Mouse (Mus musculus) CH12.LX (cell line): ENCODE results near the gene Ppp2r5c. TPM values are rescaled to one million over a fixed set of nuclear protein-coding genes. Genes with fewer than 3 reads are reported as not detected.

ENCODE experiments used
- DNase-seq: peaks from one replicate; pipeline ENCODE4 v3.0.0-alpha.2; 2013; ENCODE audit errors: extremely low read depth
- H3K27ac ChIP-seq: 2 replicates; pipeline ENCODE4 v1.5.1; 2012; ENCODE audit warnings: low read depth, mild to moderate bottlenecking, control low read depth, moderate library complexity; ENCODE audit not compliant: insufficient read depth
- H3K27me3 ChIP-seq: replicated peaks from 2 replicates; pipeline ENCODE3; 2012; ENCODE audit warnings: inconsistent platforms
- H3K36me3 ChIP-seq, 2 experiments: replicated peaks in 1 of 2; 2 replicates each; pipeline versions ENCODE3 to v1.6.1; 2012; ENCODE audit warnings: inconsistent platforms in 1 of 2, low read length in 1 of 2, mild to moderate bottlenecking in 1 of 2, mixed read lengths in 1 of 2, moderate library complexity in 1 of 2; ENCODE audit not compliant: control insufficient read depth in 1 of 2, insufficient read depth in 1 of 2
- H3K4me1 ChIP-seq, 2 experiments: 2 replicates each; pipeline ENCODE4 v1.6.1; 2012; ENCODE audit warnings: inconsistent platforms in 1 of 2, moderate library complexity in 1 of 2; ENCODE audit not compliant: insufficient read depth in 2 of 2, control insufficient read depth in 1 of 2
- H3K4me2 ChIP-seq: 2 replicates; pipeline ENCODE4 v1.6.1; 2012; ENCODE audit warnings: low read depth, mild to moderate bottlenecking, control low read depth; ENCODE audit not compliant: poor library complexity, insufficient read depth, severe bottlenecking
- H3K4me3 ChIP-seq, 3 experiments: fragments of 150-350 bp in 1 of 3; sonication (generic) in 1 of 3; replicated peaks in 1 of 3; 2 replicates each; pipeline versions ENCODE3 to v1.5.1; 2011 to 2012; ENCODE audit warnings: low read depth in 2 of 3, low read length in 2 of 3, mild to moderate bottlenecking in 2 of 3, moderate library complexity in 2 of 3, control low read depth in 1 of 3, improper control_type of control experiment in 1 of 3, inconsistent platforms in 1 of 3, mixed read lengths in 1 of 3; ENCODE audit not compliant: poor library complexity in 1 of 3
- H3K79me2 ChIP-seq: replicated peaks from 2 replicates; pipeline ENCODE4 v1.6.1; 2012; ENCODE audit warnings: mild to moderate bottlenecking, moderate library complexity; ENCODE audit not compliant: control insufficient read depth, poor library complexity, insufficient read depth, severe bottlenecking; ENCODE audit errors: extremely low read depth
- H3K9ac ChIP-seq: 2 replicates; pipeline ENCODE4 v1.6.1; 2012; ENCODE audit warnings: low read depth, mild to moderate bottlenecking, control low read depth, moderate library complexity; ENCODE audit not compliant: insufficient read depth
- H3K9me3 ChIP-seq: replicated peaks from 2 replicates; pipeline ENCODE3; 2012; ENCODE audit warnings: low read length, inconsistent platforms, mixed read lengths
- BHLHE40 ChIP-seq: IDR thresholded peaks from 2 replicates; pipeline ENCODE4 v1.6.1; 2011; ENCODE audit warnings: mild to moderate bottlenecking, low read depth, low read length, improper control_type of control experiment
- CTCF ChIP-seq, 2 experiments: IDR thresholded peaks in 1 of 2; conservative IDR thresholded peaks in 1 of 2; 2 replicates each; pipeline ENCODE4 v1.5.1; 2011 to 2012; ENCODE audit warnings: low read depth in 2 of 2, low read length in 2 of 2, improper control_type of control experiment in 1 of 2, inconsistent platforms in 1 of 2, mild to moderate bottlenecking in 1 of 2, moderate library complexity in 1 of 2
- E2F4 ChIP-seq: IDR thresholded peaks from 2 replicates; pipeline ENCODE4 v1.6.1; 2011; ENCODE audit warnings: low read depth, low read length, improper control_type of control experiment; ENCODE audit not compliant: insufficient replicate concordance
- ELF1 ChIP-seq: IDR thresholded peaks from 2 replicates; pipeline ENCODE4 v1.6.1; 2014; ENCODE audit warnings: low read depth, mild to moderate bottlenecking, inconsistent platforms, low read length, improper control_type of control experiment
- EP300 ChIP-seq: IDR thresholded peaks from 2 replicates; pipeline ENCODE4 v1.6.1; 2011; ENCODE audit warnings: low read length, improper control_type of control experiment
- ETS1 ChIP-seq: conservative IDR thresholded peaks from 2 replicates; pipeline ENCODE4 v1.6.1; 2012; ENCODE audit warnings: low read depth, mild to moderate bottlenecking, inconsistent platforms, low read length, improper control_type of control experiment, moderate library complexity
- GABPA ChIP-seq: IDR thresholded peaks from 2 replicates; pipeline ENCODE4 v1.6.1; 2012; ENCODE audit warnings: low read depth, low read length, improper control_type of control experiment, inconsistent platforms; ENCODE audit not compliant: insufficient replicate concordance
- IRF4 ChIP-seq: IDR thresholded peaks from 2 replicates; pipeline ENCODE4 v1.6.1; 2014; ENCODE audit warnings: low read depth, mild to moderate bottlenecking, inconsistent platforms, low read length, improper control_type of control experiment
- JUN ChIP-seq: IDR thresholded peaks from 2 replicates; pipeline ENCODE4 v1.6.1; 2011; ENCODE audit warnings: low read depth, mild to moderate bottlenecking, low read length, improper control_type of control experiment, moderate library complexity; ENCODE audit not compliant: insufficient read depth
- JUND ChIP-seq: conservative IDR thresholded peaks from 2 replicates; pipeline ENCODE4 v1.6.1; 2011; ENCODE audit warnings: low read depth, low read length, improper control_type of control experiment
- KAT2A ChIP-seq: IDR thresholded peaks from 2 replicates; pipeline ENCODE4 v1.6.1; 2012; ENCODE audit warnings: low read length, improper control_type of control experiment, inconsistent platforms; ENCODE audit not compliant: insufficient replicate concordance
- MAFK ChIP-seq: IDR thresholded peaks from 2 replicates; pipeline ENCODE4 v1.6.1; 2011; ENCODE audit warnings: low read length, improper control_type of control experiment; ENCODE audit not compliant: insufficient replicate concordance
- MAX ChIP-seq: IDR thresholded peaks from 2 replicates; pipeline ENCODE4 v1.6.1; 2011; ENCODE audit warnings: low read length, improper control_type of control experiment
- MAZ ChIP-seq: IDR thresholded peaks from 2 replicates; pipeline ENCODE4 v1.6.1; 2012; ENCODE audit warnings: low read depth, mild to moderate bottlenecking, inconsistent platforms, low read length, improper control_type of control experiment, moderate library complexity
- MEF2A ChIP-seq: IDR thresholded peaks from 2 replicates; pipeline ENCODE4 v1.6.1; 2014; ENCODE audit warnings: low read depth, mild to moderate bottlenecking, inconsistent platforms, low read length, improper control_type of control experiment, borderline replicate concordance
- MYC ChIP-seq: IDR thresholded peaks from 2 replicates; pipeline ENCODE4 v1.6.1; 2011; ENCODE audit warnings: low read depth, mild to moderate bottlenecking, improper control_type of control experiment, low read length
- NELFE ChIP-seq: IDR thresholded peaks from 2 replicates; pipeline ENCODE4 v1.6.1; 2011; ENCODE audit warnings: low read depth, low read length, improper control_type of control experiment
- POLR2A ChIP-seq: IDR thresholded peaks from 2 replicates; pipeline ENCODE4 v1.6.1; 2011; ENCODE audit warnings: low read depth, mild to moderate bottlenecking, improper control_type of control experiment, low read length
- POLR2AphosphoS2 ChIP-seq: IDR thresholded peaks from 2 replicates; pipeline ENCODE4 v1.6.1; 2011; ENCODE audit warnings: low read depth, low read length, improper control_type of control experiment
- RAD21 ChIP-seq: IDR thresholded peaks from 2 replicates; pipeline ENCODE4 v1.6.1; 2011; ENCODE audit warnings: low read depth, mild to moderate bottlenecking, low read length, improper control_type of control experiment, moderate library complexity
- RCOR1 ChIP-seq: conservative IDR thresholded peaks from 2 replicates; pipeline ENCODE4 v1.6.1; 2012; ENCODE audit warnings: low read depth, mild to moderate bottlenecking, inconsistent platforms, low read length, improper control_type of control experiment
- SIN3A ChIP-seq: IDR thresholded peaks from 2 replicates; pipeline ENCODE4 v1.6.1; 2012; ENCODE audit warnings: low read length, improper control_type of control experiment, inconsistent platforms
- SMC3 ChIP-seq: IDR thresholded peaks from 2 replicates; pipeline ENCODE4 v1.6.1; 2011; ENCODE audit warnings: low read depth, low read length, improper control_type of control experiment
- TCF12 ChIP-seq: IDR thresholded peaks from 2 replicates; pipeline ENCODE4 v1.6.1; 2014; ENCODE audit warnings: low read depth, mild to moderate bottlenecking, inconsistent platforms, low read length, improper control_type of control experiment
- UBTF ChIP-seq: IDR thresholded peaks from 2 replicates; pipeline ENCODE4 v1.6.1; 2012; ENCODE audit warnings: low read depth, mild to moderate bottlenecking, inconsistent platforms, low read length, improper control_type of control experiment, moderate library complexity
- USF1 ChIP-seq: IDR thresholded peaks from 2 replicates; pipeline ENCODE4 v1.6.1; 2014; ENCODE audit warnings: low read depth, mild to moderate bottlenecking, inconsistent platforms, low read length, improper control_type of control experiment
- USF2 ChIP-seq: conservative IDR thresholded peaks from 2 replicates; pipeline ENCODE4 v1.6.1; 2011; ENCODE audit warnings: low read depth, low read length, improper control_type of control experiment
- ZC3H11A ChIP-seq: IDR thresholded peaks from 2 replicates; pipeline ENCODE4 v1.6.1; 2012; ENCODE audit warnings: low read depth, mild to moderate bottlenecking, inconsistent platforms, low read length, improper control_type of control experiment
- ZKSCAN1 ChIP-seq: IDR thresholded peaks from 2 replicates; pipeline ENCODE4 v1.6.1; 2012; ENCODE audit warnings: low read depth, inconsistent platforms, low read length, improper control_type of control experiment, borderline replicate concordance
- dilution Hi-C: fragments of 300-500 bp; cut with MboI; formaldehyde crosslinking; loops from 2 replicates; pipeline ENCODE4 v1.14.3; 2020; ENCODE audit warnings: low sequenced_read_pairs; ENCODE audit not compliant: extremely low pct_unique_long_range_greater_than_20kb, extremely low pct_ligation_motif_present
- in situ Hi-C: fragments of 300-500 bp; cut with MboI; formaldehyde crosslinking; loops from 3 replicates; pipeline ENCODE4 v1.14.3; 2019; ENCODE audit warnings: low sequenced_read_pairs, low pct_ligation_motif_present, low pct_unique_long_range_greater_than_20kb, mixed read lengths
- polyA plus RNA-seq: library from polyadenylated mRNA; unstranded; fragments of >175 nt; gene quantifications from 2 replicates; pipeline ENCODE4 v1.2.1, GENCODE M21; 2012; ENCODE audit warnings: low read depth; ENCODE audit not compliant: insufficient read length
- total RNA-seq, 2 experiments: library from RNA; depleted of rRNA; stranded (reverse); fragments of 300-350 nt in 1 of 2; fragments of >200 nt in 1 of 2; gene quantifications; 2 replicates each; pipeline ENCODE4 v1.2.3; 2012 to 2014

The Ppp2r5c gene
- total and polyA plus RNA-seq, 3 experiments, result 71.6 to 111 (median 97.7) TPM

GRCm38 (mm10) chr12:110503406-110504144 is 56.7 kb downstream of the Ppp2r5c start (continued):
- TF ChIP-seq ETS1 (peak; percentile 37; the same call in 1 of the 2 replicates), MAZ (no peak)
- TF ChIP-seq, all 38 proteins: peak for 12

GRCm38 (mm10) chr12:110504145-110504490 is 57.2 kb downstream of the Ppp2r5c start:
- no peak overlapping the region for H3K9ac ChIP-seq
- peaks cover 0 to 46% of the 10 kb centered on the region in 2 experiments for H3K36me3 ChIP-seq
- peaks cover 70% of the 10 kb centered on the region for H3K79me2 ChIP-seq
- no peak overlapping the region for H3K27ac ChIP-seq
- H3K27me3 ChIP-seq, result no peaks in the 10 kb centered on the region
- peaks cover 41 to 75% of the 10 kb centered on the region in 2 experiments for H3K4me1 ChIP-seq
- no peak for DNase-seq
- H3K4me2 ChIP-seq, result no peak overlapping the region
- H3K4me3 ChIP-seq, result no peak overlapping the region
- dilution Hi-C loops (no loop called here), in situ Hi-C loops (no loop called here)
- TF ChIP-seq RCOR1, result no peak
- TF ChIP-seq POLR2A, result no peak
- TF ChIP-seq NELFE, result no peak
- TF ChIP-seq TCF12, result no peak
- no peak for TF ChIP-seq UBTF
- H3K9me3 ChIP-seq, result no peaks in the 10 kb centered on the region

GRCm38 (mm10) chr12:110504793-110505192 is 57.9 kb downstream of the Ppp2r5c start:
- H3K79me2 ChIP-seq, result peaks cover 65% of the 10 kb centered on the region
- no peak overlapping the region for H3K4me3 ChIP-seq
- no peak overlapping the region for H3K9ac ChIP-seq
- H3K4me1 ChIP-seq, result peaks cover 38 to 75% of the 10 kb centered on the region in 2 experiments
- peak; percentile 59 for DNase-seq
- in situ Hi-C loops (no loop called here), dilution Hi-C loops (no loop called here)
- peaks cover 0 to 52% of the 10 kb centered on the region in 2 experiments for H3K36me3 ChIP-seq
- H3K27ac ChIP-seq, result no peak overlapping the region
- no peaks in the 10 kb centered on the region for H3K27me3 ChIP-seq
- H3K9me3 ChIP-seq, result no peaks in the 10 kb centered on the region
- no peak overlapping the region for H3K4me2 ChIP-seq
- peak; percentile 67 for TF ChIP-seq USF2
- peak; percentile 73 for TF ChIP-seq BHLHE40
- no peak for TF ChIP-seq ELF1
- 0 out of 2 replicates have a peak, but pooled peaks have one; percentile 2 for TF ChIP-seq IRF4
- no peak for TF ChIP-seq POLR2AphosphoS2
- TF ChIP-seq MEF2A, result no peak
- TF ChIP-seq SIN3A, result 0 out of 2 replicates have a peak, but pooled peaks have one; percentile 24
- TF ChIP-seq E2F4, result no peak
- no peak for TF ChIP-seq ZC3H11A
- no peak for TF ChIP-seq TCF12
- no peak for TF ChIP-seq JUND
- TF ChIP-seq MAFK, result no peak
- TF ChIP-seq KAT2A, result no peak
- TF ChIP-seq CTCF (conservative IDR thresholded peaks at IDR 0.05 in 1 of 2, IDR thresholded peaks at IDR 0.05 in 1 of 2; ENCODE audit: low read depth in 2 of 2, low read length in 2 of 2), result no peak
- peak; percentile 68 for TF ChIP-seq USF1
- TF ChIP-seq NELFE, result no peak
- TF ChIP-seq ETS1, result peak; percentile 33; the same call in 1 of the 2 replicates
- TF ChIP-seq MAZ, result no peak
- peak; percentile 39; the same call in 1 of the 2 replicates for TF ChIP-seq EP300
- TF ChIP-seq JUN, result no peak
- TF ChIP-seq MYC, result no peak
- peak; percentile 46; the same call in 1 of the 2 replicates for TF ChIP-seq MAX
- no peak for TF ChIP-seq GABPA
- TF ChIP-seq RAD21, result no peak
- TF ChIP-seq ZKSCAN1, result no peak
- no peak for TF ChIP-seq SMC3
